Mouse (Mus musculus): ENCODE results near the gene Hjurp.

The Hjurp gene

GRCm38 (mm10) chr1:88260604-88261377 is 16.6 kb downstream of the Hjurp start:
- in situ Hi-C loops (cut with MboI): no loop called here

DNA sequence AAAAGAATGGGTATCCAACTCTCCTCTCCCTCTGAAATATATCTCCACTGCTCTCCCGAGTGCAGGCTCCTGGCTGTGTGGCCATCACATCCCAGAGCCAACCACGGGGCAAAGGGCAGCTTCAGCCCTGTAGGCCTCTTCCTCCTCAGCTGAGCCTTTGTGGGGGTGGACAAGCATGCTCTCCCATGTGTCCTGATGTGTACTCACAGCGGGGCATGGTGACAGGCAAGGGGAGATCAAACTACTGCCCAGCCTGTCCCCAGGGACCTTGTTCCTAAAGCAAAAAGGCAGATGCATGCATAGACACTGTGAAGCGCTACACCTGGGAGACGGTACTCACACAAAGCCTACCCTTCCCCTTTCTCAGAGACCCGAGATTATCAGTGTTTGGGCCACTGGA is 17.3 kb downstream of the Hjurp start:
- in situ Hi-C loops (cut with MboI): no loop called here

DNA sequence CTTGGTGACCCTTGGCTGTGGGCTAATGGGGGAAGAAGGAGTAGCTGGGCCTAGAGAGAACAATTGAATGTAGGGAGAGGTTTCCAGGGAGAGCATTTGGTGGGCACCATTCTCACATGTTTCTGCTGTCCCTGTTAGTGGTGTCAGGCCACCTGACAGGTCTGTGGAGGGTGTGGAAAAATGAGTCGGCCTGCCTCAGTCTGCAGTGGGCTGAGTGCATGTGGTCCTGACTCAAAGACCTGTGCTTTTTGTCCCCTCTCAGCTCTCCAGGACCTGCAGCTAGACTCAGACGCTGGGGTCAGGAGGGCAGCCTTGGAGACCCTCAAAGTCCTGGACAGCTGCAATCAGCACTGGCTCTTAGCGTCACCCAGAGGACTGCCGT is 17.8 kb downstream of the Hjurp start:
- in situ Hi-C loops (cut with MboI): no loop called here

- in situ Hi-C loops (cut with MboI): no loop called here
Measured at GRCm38 (mm10) chr1:88258881-88259642, 18.4 kb downstream of the Hjurp start.

GRCm38 (mm10) chr1:88258361-88258760 is 19.1 kb downstream of the Hjurp start:
- in situ Hi-C loops (cut with MboI): no loop called here

- in situ Hi-C loops (cut with MboI): no loop called here
Measured at GRCm38 (mm10) chr1:88257681-88258080, 19.8 kb downstream of the Hjurp start.

DNA sequence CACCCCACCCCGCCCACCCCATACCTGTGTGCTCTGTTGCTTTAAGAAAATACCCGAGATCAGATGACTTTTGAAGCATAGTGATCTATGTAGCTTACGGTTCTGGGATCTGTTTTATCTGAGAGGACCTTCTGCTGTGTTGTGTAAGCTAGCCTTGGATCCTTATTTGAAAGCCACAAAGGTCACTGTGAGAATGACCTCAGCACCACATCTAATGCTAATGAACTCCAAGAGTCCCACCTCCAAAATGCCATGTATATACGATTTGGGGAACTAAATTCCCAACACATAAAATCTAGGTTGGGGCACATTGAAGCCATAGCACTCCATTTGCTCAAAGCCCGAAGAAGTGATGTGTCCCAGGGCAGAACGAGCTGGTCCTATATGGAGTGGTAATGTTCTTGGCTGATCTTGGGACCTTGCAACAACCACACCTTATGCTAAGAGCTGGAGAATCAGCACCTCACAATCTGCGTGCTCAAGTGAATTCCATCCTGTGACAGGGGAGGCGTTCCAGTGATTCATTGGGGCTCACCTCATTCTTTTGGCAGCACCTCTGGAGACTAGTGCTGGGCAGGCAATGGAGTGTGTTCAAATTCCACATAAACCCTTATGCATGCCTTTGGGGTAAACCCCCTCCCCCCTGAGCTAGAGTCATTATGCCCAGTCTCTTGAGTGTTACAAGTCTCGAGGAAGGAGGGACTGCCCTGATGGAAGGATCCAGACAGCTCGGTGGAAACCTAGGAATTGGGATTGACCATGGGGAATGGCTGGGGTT is 20.4 kb downstream of the Hjurp start:
- in situ Hi-C loops (cut with MboI): no loop called here

- in situ Hi-C loops (cut with MboI): no loop called here
Measured at GRCm38 (mm10) chr1:88255989-88256754, 21.3 kb downstream of the Hjurp start.

DNA sequence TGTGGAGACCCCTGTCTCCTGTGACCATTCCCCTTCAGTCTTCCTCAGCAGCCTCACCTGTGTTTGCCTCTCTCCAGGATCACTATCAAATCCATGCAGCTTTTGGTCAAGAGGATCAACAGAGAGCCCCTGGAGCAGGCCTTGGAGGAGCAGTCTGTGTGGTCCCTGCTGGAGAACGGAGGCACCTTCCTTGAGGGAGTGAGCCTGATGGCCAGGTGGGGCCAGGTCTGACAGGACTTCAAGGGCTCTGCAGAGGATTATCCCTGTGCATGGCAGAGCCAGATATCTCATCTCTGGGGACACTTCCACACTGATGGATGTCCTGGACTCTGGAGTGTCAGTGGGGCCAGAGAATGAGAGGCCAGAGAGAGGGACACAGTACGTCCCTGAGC is 22.0 kb downstream of the Hjurp start:
- in situ Hi-C loops (cut with MboI): no loop called here

DNA sequence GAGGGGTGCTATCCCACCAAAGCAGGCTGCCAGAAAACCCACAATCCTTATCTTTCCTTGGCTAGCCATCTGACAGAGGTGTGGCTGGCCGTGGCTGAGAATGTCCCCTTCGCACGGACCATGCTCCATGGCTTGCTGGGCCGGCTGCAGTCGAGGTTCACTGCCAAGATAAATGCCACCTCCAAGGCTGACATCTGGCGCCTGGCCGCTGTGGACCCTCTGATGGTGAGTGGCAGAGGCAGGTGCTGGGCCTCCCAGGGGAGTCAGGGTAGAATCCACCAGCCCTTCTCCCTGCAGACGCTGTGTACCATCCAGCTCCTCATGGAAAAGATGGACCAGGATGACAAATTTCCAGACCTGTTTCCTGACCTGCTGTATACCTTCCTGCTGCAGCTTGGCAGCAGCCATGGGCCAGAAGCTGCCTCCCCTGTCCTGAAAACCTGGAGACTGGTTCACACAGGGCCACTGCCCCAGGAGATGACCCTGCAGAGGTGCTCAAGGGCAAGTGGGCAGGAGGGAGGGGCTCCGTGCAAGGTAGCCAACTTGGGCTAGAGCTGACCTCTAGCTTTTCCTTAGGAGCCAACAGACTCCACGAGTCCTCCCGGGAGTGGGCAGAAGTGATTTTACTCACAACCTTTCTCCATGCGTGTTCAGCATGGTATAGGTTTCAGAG is 22.5 kb downstream of the Hjurp start:
- in situ Hi-C loops (cut with MboI): no loop called here

DNA sequence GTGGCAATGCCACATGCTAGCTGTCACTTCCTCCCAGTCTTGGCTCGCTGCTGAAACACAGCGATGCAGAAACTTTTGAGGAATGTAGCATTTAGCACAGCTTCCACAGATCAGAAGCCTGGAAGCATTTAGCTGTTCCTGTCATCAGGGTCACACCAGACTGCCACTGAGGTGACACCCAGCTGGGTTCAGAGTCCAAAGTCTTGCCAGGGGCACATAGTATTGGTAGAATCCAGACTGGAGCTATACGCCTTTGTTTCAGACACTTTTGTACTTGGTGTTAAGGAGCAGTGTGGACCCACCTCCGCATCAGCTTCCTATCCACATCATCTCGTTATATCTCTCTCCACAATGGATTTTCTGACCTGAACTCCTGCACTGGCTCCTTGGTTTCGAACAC is 23.9 kb downstream of the Hjurp start:
- in situ Hi-C loops (cut with MboI): no loop called here

DNA sequence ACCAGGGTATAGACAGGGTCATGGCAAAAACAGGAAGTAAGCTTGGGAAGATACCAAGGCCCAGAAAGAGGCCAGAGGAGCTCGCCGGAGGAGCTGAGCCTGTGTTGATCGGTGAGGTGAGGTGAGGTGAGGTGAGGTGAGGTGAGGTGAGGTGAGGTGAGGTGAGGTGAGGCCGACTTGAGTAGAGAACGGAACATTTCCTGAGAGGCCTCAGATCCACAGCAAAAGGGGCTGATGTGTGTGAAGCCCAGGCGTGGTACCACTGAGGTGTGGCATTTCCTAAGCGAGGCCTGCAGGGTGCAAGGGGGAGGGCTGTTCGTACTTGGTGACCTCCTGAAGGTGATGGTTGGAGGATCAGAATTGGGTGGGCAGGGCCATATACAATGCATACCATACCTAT is 24.3 kb downstream of the Hjurp start:
- in situ Hi-C loops (cut with MboI): no loop called here

- in situ Hi-C loops (cut with MboI): no loop called here
Measured at GRCm38 (mm10) chr1:88250023-88250422, 27.4 kb downstream of the Hjurp start.

GRCm38 (mm10) chr1:88249596-88249995 is 27.8 kb downstream of the Hjurp start:
- in situ Hi-C loops (cut with MboI): no loop called here

DNA sequence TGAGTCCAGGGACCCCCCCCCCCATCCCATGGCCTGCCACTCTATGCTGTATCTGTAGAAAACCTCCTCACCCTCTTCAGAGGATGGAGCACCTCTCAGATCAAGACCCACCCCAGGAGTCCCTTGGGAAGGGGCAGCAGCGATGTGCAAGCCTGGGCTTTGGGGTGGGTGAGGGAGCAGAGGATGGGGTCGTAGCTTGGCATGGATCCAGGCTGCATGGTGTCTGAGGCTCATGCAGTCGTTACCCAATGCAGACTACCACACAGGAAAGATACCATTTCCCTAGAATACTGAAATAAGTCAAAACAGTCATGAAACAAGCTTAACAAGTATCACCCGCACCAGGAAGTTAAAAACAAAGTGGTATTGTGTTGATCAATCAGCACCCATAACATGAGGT is 28.8 kb downstream of the Hjurp start:
- in situ Hi-C loops (cut with MboI): no loop called here

- in situ Hi-C loops (cut with MboI): no loop called here
Measured at GRCm38 (mm10) chr1:88247660-88248059, 29.8 kb downstream of the Hjurp start.

GRCm38 (mm10) chr1:88246386-88246785 is 31.0 kb downstream of the Hjurp start:
- in situ Hi-C loops (cut with MboI): no loop called here

- in situ Hi-C loops (cut with MboI): no loop called here
Measured at GRCm38 (mm10) chr1:88245881-88246280, 31.6 kb downstream of the Hjurp start.

- in situ Hi-C loops (cut with MboI): no loop called here
Measured at GRCm38 (mm10) chr1:88243861-88244260, 33.6 kb downstream of the Hjurp start.

DNA sequence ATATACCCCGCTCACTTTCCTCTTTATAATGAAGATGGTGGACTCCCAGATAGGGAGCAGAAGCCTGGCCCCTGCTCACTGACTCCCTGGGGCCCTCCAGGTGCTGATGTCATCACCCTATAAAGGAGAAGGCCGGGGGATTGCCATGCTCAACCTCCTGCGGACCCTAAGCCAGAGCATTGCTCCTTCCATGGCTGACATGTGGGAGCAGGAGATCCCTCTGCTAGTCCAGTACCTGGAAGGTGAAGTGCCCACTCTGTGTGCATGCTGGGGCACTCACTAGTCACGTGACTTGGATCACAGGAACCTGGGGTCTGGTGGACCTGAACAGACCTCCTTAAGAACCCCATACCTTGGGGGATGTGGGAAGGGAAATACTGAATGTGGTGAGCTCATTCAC is 36.9 kb downstream of the Hjurp start:
- in situ Hi-C loops (cut with MboI): no loop called here

DNA sequence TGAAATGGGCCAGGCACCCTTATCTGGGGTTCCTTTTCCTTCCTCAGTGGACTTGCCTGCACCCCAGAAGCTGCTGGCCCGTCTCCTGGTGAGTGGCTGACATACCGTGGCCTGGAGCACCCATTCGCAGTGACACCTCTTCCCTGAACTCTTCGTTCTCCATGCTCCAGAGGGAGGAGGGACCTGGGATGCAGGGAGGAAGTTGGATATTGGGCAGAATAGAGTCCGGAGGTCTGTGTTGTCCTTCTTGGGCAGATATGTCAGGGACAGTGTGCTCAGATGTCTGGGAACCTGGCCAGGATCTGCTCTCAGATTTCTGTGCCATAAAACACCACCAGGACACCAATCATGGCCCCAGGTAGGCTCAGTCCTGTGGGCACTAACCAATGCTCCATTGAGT is 37.4 kb downstream of the Hjurp start:
- in situ Hi-C loops (cut with MboI): no loop called here

Measured in mature B cell (primary cell).